Mouse (Mus musculus) liver, embryonic 13.5 days (tissue): ENCODE measurements at regions not wholly inside any gene's neighbourhood (a gene's known extent, or its start where the extent isn't known, plus 50 kb on each side); places are given as distances from the start of the nearest gene placed in this dataset.

Source experiments
- ATAC-seq: fragments of 200-750 bp; cut with Nextera tagmentation; 2 replicates; pipeline ENCODE4 v1.8.0; 2017; ENCODE audit warnings: low read depth, mild to moderate bottlenecking, moderate number of reproducible peaks, moderate library complexity
- DNase-seq: peaks from one replicate; pipeline ENCODE4 v3.0.0; 2022
- H3K27ac ChIP-seq: fragments of 300-500 bp; sonication (generic); 2 replicates; pipeline ENCODE4 v1.5.1; 2015; ENCODE audit warnings: moderate library complexity, mild to moderate bottlenecking, inconsistent platforms
- H3K27me3 ChIP-seq: fragments of 300-500 bp; sonication (generic); 2 replicates; pipeline ENCODE4 v1.6.1; 2015; ENCODE audit warnings: mild to moderate bottlenecking, inconsistent platforms
- H3K36me3 ChIP-seq: fragments of 300-500 bp; sonication (generic); 2 replicates; pipeline ENCODE4 v1.6.1; 2015; ENCODE audit warnings: mild to moderate bottlenecking, inconsistent platforms
- H3K4me1 ChIP-seq: fragments of 300-500 bp; sonication (generic); replicated peaks from 2 replicates; pipeline ENCODE4 v1.6.1; 2015; ENCODE audit warnings: inconsistent platforms
- H3K4me2 ChIP-seq: fragments of 300-500 bp; sonication (generic); 2 replicates; pipeline ENCODE4 v1.6.1; 2015; ENCODE audit warnings: inconsistent platforms, mild to moderate bottlenecking, moderate library complexity
- H3K4me3 ChIP-seq: fragments of 300-500 bp; sonication (generic); replicated peaks from 2 replicates; pipeline ENCODE4 v1.5.1; 2015; ENCODE audit warnings: mild to moderate bottlenecking, inconsistent platforms
- H3K9ac ChIP-seq: fragments of 300-500 bp; sonication (generic); 2 replicates; pipeline ENCODE4 v1.6.1; 2015; ENCODE audit warnings: mild to moderate bottlenecking, inconsistent platforms
- H3K9me3 ChIP-seq: fragments of 300-500 bp; sonication (generic); replicated peaks from 2 replicates; pipeline ENCODE4 v1.6.1; 2016; ENCODE audit warnings: inconsistent platforms
- WGBS: fragments of 180-500 bp; shearing (Covaris S2); methylation state at CpG from one replicate; pipeline ENCODE4 v1.1.7; 2015; ENCODE audit not compliant: insufficient replicate concordance; 5-methylcytosine and 5-hydroxymethylcytosine counted together

DNA sequence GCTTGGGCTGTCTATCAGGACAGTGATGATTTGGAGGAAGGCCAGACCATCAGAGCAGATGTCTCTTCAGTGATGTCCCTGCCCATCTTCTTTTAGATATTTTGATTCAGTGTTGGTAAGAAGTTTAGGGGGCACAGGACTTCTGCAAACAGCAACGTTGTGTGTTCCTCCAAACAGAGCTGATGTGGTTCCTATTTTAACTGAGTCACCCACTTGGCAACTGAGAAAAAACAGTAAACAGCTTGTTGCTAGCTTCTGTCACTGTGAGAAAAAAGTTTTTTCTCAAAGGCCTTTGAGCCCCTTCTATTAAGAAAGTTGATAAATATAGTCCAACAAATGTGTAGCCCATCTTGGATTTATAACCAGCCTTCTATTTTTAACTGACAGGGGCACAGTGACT, 209.3 kb upstream of the Dusp10 start:
- H3K4me2 ChIP-seq, result no peak overlapping the region
- H3K4me1 ChIP-seq, result no peaks in the 10 kb centered on the region
- DNase-seq (no peak), ATAC-seq (no peak)
- H3K27me3 ChIP-seq, result no peaks in the 10 kb centered on the region
- no peak overlapping the region for H3K9ac ChIP-seq
- no peaks in the 10 kb centered on the region for H3K9me3 ChIP-seq
- H3K36me3 ChIP-seq, result no peaks in the 10 kb centered on the region
- no peak overlapping the region for H3K27ac ChIP-seq
- no peak overlapping the region for H3K4me3 ChIP-seq
- 38% methylated on average over 1 of the region's 1 CpGs for WGBS

DNA sequence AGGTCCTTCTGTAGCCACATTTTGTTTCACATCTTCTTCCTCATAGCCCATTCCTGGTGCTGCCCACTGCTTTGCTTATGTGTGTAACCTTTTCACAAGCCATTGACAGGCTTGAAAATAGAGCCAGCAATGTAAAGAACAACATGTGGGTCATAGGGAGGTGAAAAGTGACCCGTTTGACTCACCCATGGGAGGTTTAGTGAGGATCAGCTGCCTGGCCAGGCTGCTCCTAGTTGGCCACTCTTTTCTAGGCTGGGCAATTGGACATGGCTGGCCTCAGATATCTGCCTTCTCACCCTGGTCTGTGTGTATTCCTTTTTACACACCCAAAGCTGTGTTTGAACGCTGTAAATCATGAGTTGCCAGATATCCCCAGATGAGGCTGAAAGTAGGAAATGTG, 208.8 kb upstream of the Dusp10 start:
- H3K9me3 ChIP-seq, result no peaks in the 10 kb centered on the region
- no peak for DNase-seq
- ATAC-seq, result no peak
- no peaks in the 10 kb centered on the region for H3K4me1 ChIP-seq
- no peak overlapping the region for H3K4me3 ChIP-seq
- no peaks in the 10 kb centered on the region for H3K36me3 ChIP-seq
- no peak overlapping the region for H3K9ac ChIP-seq
- WGBS, result 53% methylated on average over 2 of the region's 2 CpGs
- H3K4me2 ChIP-seq, result no peak overlapping the region
- no peaks in the 10 kb centered on the region for H3K27me3 ChIP-seq
- no peak overlapping the region for H3K27ac ChIP-seq

DNA sequence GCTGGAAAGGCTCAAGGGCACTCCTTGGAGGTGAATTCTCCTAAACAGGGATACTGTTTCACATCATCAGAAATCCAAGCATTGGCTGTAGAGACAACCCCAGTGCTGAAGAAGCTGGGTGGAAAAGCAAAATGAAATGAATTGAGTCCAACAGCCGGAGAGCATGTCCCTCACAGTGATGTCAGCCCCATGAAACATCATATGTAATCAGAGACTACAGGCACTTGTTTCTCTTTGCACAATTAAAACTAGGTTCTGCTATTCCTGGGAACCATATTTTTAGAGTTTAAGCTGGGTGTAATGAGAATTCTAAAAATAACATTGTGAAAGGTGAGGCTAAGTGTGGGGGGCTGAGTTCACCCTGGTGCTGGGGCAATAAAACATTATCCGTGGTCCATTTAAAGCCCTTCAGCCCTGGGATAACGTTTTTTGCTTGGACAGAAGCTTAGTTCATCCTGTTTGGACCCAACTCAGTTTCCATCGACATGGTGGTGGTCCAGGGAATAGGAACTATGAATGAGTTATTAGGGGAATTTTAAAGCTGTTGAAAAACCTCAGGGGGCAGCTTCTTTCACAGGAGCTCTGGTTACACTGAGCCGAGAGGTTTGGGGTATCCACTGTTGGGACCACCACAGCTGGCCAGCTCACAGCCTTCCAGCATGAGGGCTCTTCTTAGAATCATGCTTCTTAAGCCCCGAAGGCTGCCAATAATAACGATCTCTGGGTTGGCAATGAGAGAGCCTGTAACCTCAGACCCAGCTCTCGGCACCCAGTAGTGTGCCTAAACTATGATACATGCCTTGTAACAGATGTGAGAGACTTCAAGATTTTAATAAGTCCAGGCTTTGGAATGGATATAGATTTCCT, 206.0 kb upstream of the Dusp10 start:
- Histone ChIP-seq H3K27me3 (no peaks in the 10 kb centered on the region), H3K9me3 (no peaks in the 10 kb centered on the region), H3K4me2 (no peak overlapping the region), H3K27ac (no peak overlapping the region), H3K4me3 (no peak overlapping the region), H3K9ac (no peak overlapping the region), H3K36me3 (no peaks in the 10 kb centered on the region), H3K4me1 (no peaks in the 10 kb centered on the region)
- WGBS, result 60% methylated on average over 8 of the region's 8 CpGs
- DNase-seq, result no peak
- ATAC-seq, result no peak

DNA sequence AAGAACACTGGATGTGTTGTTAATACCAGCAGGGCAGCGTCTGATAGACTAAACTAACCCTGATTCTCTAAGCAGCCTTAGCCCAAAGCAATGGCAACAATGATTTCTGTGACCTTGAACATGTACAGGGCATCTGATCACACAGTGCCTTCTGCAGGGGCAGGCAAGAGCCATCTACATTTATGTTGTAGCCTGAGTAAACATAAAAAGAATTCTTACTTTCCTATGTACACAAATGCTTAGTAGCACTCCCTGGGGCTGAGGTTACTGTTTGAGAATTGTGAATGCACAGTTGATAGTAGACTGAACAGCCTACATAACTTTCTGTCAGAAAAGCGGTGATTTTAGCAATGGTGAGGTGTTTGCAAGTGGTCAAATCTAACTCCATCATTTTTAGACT, 204.9 kb upstream of the Dusp10 start:
- 47% methylated on average over 2 of the region's 2 CpGs for WGBS
- DNase-seq (no peak), ATAC-seq (no peak)
- H3K36me3 ChIP-seq, result no peaks in the 10 kb centered on the region
- H3K9ac ChIP-seq, result no peak overlapping the region
- no peak overlapping the region for H3K4me2 ChIP-seq
- H3K4me1 ChIP-seq, result no peaks in the 10 kb centered on the region
- H3K4me3 ChIP-seq, result no peak overlapping the region
- H3K27me3 ChIP-seq, result no peaks in the 10 kb centered on the region
- H3K27ac ChIP-seq, result no peak overlapping the region
- no peaks in the 10 kb centered on the region for H3K9me3 ChIP-seq

DNA sequence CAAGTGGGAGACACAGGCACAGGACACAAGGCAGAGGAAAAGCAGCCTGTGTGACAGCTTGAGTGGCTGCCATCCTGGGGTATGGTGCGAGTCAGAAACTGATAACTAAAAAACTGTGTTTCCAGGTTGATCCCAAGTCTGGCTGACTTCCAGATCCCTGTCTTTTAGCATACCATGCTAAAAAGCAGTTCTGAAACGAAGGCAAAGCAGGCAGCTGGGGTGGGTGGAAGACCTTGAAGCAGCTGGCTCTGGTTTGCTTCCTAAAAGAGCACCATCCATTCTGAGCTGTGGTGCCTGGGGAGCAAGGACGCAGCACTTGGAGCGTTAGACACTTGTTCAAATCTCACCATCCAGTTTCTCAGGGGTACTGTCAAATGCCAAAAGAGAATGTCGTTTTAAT, 192.5 kb upstream of the Dusp10 start:
- Histone ChIP-seq H3K9me3 (no peaks in the 10 kb centered on the region), H3K27me3 (no peaks in the 10 kb centered on the region), H3K4me2 (no peak overlapping the region), H3K27ac (no peak overlapping the region), H3K4me1 (no peaks in the 10 kb centered on the region), H3K4me3 (no peak overlapping the region), H3K36me3 (no peaks in the 10 kb centered on the region), H3K9ac (no peak overlapping the region)
- WGBS, result 51% methylated on average over 5 of the region's 5 CpGs
- DNase-seq (no peak), ATAC-seq (no peak)

DNA sequence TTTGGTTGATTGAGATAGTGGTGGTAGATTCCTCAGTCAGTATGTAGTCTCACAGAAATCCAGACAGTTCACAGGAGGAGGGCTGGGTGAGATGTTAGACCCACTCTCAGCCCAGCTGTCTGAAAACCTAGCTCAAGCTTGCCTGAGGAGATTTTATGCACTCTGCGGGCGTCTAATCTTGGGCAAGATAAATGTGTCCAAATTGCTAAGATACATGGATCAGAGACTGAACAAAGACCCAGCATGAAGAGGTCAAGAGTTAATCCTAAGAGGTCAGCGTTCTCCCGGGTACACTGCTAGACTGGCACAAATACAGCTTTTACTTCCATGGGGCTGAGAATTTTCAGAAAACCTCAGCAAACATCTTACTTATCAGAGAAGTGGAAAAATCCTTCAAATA, 186.8 kb upstream of the Dusp10 start:
- no peak for ATAC-seq
- H3K4me3 ChIP-seq, result no peak overlapping the region
- H3K9me3 ChIP-seq, result no peaks in the 10 kb centered on the region
- no peak for DNase-seq
- H3K4me1 ChIP-seq, result no peaks in the 10 kb centered on the region
- H3K4me2 ChIP-seq, result no peak overlapping the region
- no peak overlapping the region for H3K9ac ChIP-seq
- H3K27ac ChIP-seq, result no peak overlapping the region
- no peaks in the 10 kb centered on the region for H3K36me3 ChIP-seq
- H3K27me3 ChIP-seq, result no peaks in the 10 kb centered on the region
- WGBS, result 65% methylated on average over 4 of the region's 4 CpGs

DNA sequence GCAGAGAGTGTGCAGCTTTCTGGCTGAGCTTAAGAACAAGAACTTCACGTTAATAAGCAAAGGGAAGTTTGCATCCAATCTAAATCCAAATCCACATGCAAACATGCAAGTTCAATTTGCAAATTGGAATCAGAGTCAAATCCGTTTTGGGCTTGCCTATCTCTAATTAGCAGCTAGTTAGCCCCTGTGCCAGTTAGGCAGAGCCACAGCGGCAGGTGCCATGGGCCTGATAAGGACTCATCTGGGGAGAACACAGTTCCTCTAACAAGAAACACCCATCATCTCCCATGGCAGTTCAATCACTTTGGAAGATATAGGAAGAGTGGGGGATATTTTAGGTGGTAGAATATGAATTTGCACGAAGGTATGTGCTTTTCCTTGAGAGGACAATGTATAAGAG, 168.0 kb upstream of the Dusp10 start:
- ATAC-seq, result peak; percentile 69
- no peaks in the 10 kb centered on the region for H3K4me1 ChIP-seq
- no peak overlapping the region for H3K27ac ChIP-seq
- H3K9ac ChIP-seq, result no peak overlapping the region
- no peaks in the 10 kb centered on the region for H3K36me3 ChIP-seq
- H3K9me3 ChIP-seq, result no peaks in the 10 kb centered on the region
- no peak overlapping the region for H3K4me2 ChIP-seq
- 27% methylated on average over 4 of the region's 4 CpGs for WGBS
- H3K4me3 ChIP-seq, result no peak overlapping the region
- DNase-seq, result peak; percentile 1
- 0 out of 2 replicates have a peak, but pooled peaks cover 5% of the 10 kb centered on the region for H3K27me3 ChIP-seq

DNA sequence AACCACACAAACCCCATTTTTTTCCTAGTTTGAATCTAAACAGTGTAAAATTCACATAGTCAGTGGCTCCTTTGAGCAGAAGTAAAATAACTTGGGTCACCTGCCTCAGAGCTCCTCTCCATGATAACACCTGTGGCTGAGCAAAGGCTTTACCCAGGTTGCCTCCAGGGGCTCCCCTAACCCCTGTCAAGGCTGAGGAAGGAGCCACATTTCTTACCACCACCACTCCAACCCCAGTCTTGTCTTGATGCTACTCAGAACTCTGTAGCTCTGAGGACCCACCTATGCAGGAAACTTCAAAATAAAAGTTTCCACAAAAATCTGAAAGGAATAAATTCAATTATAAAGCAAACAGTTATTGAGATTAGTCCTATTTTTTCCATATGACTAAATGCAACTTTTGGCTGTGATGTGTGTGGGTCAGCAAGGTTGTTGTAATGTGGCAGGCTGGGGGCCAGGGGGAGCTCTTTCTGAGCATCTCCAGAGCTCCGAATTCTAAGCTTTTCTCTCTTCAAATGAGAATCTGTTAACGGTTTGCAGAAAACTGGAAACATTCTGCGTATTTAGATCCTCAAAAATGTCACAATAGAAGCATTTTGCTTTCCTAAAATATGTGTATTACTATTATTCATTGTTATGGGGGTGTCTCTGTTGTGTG, 159.0 kb upstream of the Dusp10 start:
- H3K4me2 ChIP-seq, result no peak overlapping the region
- H3K27me3 ChIP-seq, result no peaks in the 10 kb centered on the region
- H3K4me3 ChIP-seq, result no peak overlapping the region
- WGBS, result 44% methylated on average over 3 of the region's 3 CpGs
- no peaks in the 10 kb centered on the region for H3K9me3 ChIP-seq
- no peak overlapping the region for H3K9ac ChIP-seq
- no peak for DNase-seq
- H3K36me3 ChIP-seq, result no peaks in the 10 kb centered on the region
- ATAC-seq, result no peak
- no peaks in the 10 kb centered on the region for H3K4me1 ChIP-seq
- no peak overlapping the region for H3K27ac ChIP-seq

DNA sequence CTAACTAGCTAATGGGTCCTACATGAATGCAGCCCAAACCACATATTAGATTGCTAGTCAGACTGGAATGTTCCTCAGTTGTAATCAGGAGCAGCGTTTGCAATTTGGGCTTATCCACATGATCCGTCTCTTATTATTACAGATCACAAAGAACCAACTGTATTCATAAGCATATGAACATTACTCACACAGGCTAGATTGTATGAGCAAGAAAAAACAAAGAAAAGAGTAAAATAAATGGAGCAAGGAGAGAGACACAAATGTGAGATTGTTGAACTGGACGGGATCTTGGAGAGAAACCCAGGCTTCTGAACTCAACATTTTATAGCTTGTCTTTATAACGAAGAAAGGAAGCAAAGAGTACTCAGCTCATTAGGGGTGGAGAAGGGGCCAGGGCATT, 148.0 kb upstream of the Dusp10 start:
- Histone ChIP-seq H3K4me2 (no peak overlapping the region), H3K4me1 (no peaks in the 10 kb centered on the region)
- whole genome bisulfite sequencing, result 67% methylated on average over 4 of the region's 4 CpGs

DNA sequence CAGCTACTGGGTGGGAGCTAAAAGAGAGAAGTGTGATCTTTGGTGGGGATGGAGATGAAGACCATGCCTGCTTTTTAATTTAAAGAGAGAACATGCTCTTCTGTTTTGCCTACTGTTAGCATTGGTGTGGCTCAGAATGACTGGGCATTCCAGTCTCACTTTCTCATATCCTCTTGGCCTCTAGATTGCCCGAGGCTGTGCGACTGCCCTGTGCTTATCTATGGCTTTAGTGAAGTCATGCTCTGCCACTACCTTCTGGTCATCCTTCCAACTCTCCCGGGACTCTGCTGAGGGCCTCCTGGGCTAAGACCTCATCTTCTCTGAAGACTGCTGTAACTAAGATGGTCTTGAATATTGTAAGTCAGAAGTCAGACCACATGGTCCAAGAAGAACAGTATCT, 147.5 kb upstream of the Dusp10 start:
- Histone ChIP-seq H3K4me2 (no peak overlapping the region), H3K9me3 (no peaks in the 10 kb centered on the region), H3K27me3 (no peaks in the 10 kb centered on the region), H3K4me3 (no peak overlapping the region), H3K36me3 (no peaks in the 10 kb centered on the region), H3K27ac (no peak overlapping the region), H3K4me1 (no peaks in the 10 kb centered on the region), H3K9ac (no peak overlapping the region)
- 52% methylated on average over 3 of the region's 3 CpGs for WGBS
- no peak for ATAC-seq
- no peak for DNase-seq

More for the DNA sequence above, 148.0 kb upstream of the Dusp10 start:
- H3K27ac ChIP-seq, result no peak overlapping the region
- H3K27me3 ChIP-seq, result no peaks in the 10 kb centered on the region
- ATAC-seq (no peak), DNase-seq (no peak)
- no peak overlapping the region for H3K4me3 ChIP-seq
- H3K9ac ChIP-seq, result no peak overlapping the region
- no peaks in the 10 kb centered on the region for H3K9me3 ChIP-seq
- H3K36me3 ChIP-seq, result no peaks in the 10 kb centered on the region

DNA sequence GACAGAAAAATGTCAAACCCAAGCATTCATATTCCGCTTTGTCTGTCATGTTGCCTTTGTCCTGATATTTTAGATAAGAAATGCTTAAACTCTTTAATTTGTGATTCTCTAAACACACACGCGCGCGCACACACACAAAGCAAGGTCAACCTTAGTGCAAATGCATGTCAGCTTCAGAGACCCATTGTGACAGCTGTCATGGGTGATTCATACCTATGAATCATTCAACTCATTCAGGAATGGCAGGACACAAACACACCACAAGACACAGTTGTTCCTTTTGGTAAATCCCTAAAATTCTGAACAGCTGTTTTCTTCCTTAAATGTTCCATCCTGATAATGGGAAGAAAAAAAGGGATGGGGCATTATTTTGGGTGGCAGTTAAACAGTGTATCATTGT, 144.1 kb upstream of the Dusp10 start:
- no peak overlapping the region for H3K4me3 ChIP-seq
- ATAC-seq, result no peak

DNA sequence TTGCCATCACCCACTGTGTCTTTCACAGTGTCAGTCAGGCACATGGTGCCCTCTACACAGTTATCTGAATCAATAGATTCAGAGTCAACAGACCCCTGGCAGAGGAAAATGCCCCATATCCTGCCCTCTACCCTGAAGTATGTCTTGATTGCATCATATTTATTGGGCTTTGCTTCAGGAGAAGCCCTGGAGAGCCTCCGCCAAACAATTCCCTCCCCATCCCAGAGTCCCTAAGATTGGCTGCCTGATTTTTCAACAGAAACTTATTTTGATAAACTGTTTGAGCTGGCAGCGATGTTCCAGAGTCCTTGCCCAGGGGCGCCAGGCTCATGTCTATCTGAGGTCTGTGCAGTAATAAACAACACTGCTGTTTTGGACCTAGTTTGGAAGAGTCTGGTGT, 117.2 kb upstream of the Dusp10 start:
- ATAC-seq, result no peak
- Histone ChIP-seq H3K27ac (no peak overlapping the region), H3K4me3 (no peak overlapping the region), H3K36me3 (no peaks in the 10 kb centered on the region), H3K4me1 (no peaks in the 10 kb centered on the region), H3K9me3 (no peaks in the 10 kb centered on the region), H3K4me2 (no peak overlapping the region), H3K9ac (no peak overlapping the region), H3K27me3 (no peaks in the 10 kb centered on the region)
- no peak for DNase-seq
- 64% methylated on average over 3 of the region's 3 CpGs for WGBS

More for the DNA sequence above, 144.1 kb upstream of the Dusp10 start:
- Histone ChIP-seq H3K36me3 (no peaks in the 10 kb centered on the region), H3K4me2 (no peak overlapping the region), H3K4me1 (no peaks in the 10 kb centered on the region), H3K27ac (no peak overlapping the region), H3K9me3 (no peaks in the 10 kb centered on the region), H3K9ac (no peak overlapping the region), H3K27me3 (no peaks in the 10 kb centered on the region)
- 83% methylated on average over 5 of the region's 5 CpGs for WGBS
- DNase-seq, result no peak
